Mouse (Mus musculus) forebrain, embryonic 11.5 days (tissue): ENCODE results near the gene Deaf1. TPM values are rescaled to one million over a fixed set of nuclear protein-coding genes. Genes with fewer than 3 reads are reported as not detected.
A peak's percentile ranks its signal among the peaks of the same experiment; 100 is the strongest.

Experiments used
- ATAC-seq: fragments of 200-750 bp; cut with Nextera tagmentation; replicated peaks from 2 replicates; pipeline ENCODE4 v1.8.0; 2017; ENCODE audit warnings: moderate TSS enrichment; ENCODE audit not compliant: low FRiP score
- DNase-seq: peaks from one replicate; pipeline ENCODE4 v3.0.0-alpha.2; 2017; ENCODE audit warnings: low spot score
- H3K27ac ChIP-seq: fragments of 300-500 bp; sonication (generic); 2 replicates; pipeline ENCODE4 v1.5.1; 2014; ENCODE audit warnings: low read depth, low read length
- H3K27me3 ChIP-seq: fragments of 300-500 bp; sonication (generic); 2 replicates; pipeline ENCODE4 v1.6.1; 2014; ENCODE audit warnings: mild to moderate bottlenecking, low read length, mixed read lengths; ENCODE audit not compliant: control insufficient read depth, insufficient read depth
- H3K36me3 ChIP-seq: fragments of 300-500 bp; sonication (generic); 2 replicates; pipeline ENCODE4 v1.6.1; 2014; ENCODE audit warnings: mild to moderate bottlenecking, low read length, moderate library complexity, mixed read lengths; ENCODE audit not compliant: control insufficient read depth, insufficient read depth
- H3K4me1 ChIP-seq: fragments of 300-500 bp; sonication (generic); replicated peaks from 2 replicates; pipeline ENCODE4 v1.6.1; 2014; ENCODE audit warnings: low read length, mixed read lengths; ENCODE audit not compliant: control insufficient read depth, insufficient read depth
- H3K4me2 ChIP-seq: fragments of 300-500 bp; sonication (generic); 2 replicates; pipeline ENCODE4 v1.6.1; 2014; ENCODE audit warnings: low read depth, mild to moderate bottlenecking, low read length, moderate library complexity, mixed read lengths; ENCODE audit not compliant: severe bottlenecking
- H3K4me3 ChIP-seq: fragments of 300-500 bp; sonication (generic); 2 replicates; pipeline ENCODE4 v1.5.1; 2014; ENCODE audit warnings: low read depth, low read length
- H3K9ac ChIP-seq: fragments of 300-500 bp; sonication (generic); 2 replicates; pipeline ENCODE4 v1.6.1; 2014; ENCODE audit warnings: low read length
- H3K9me3 ChIP-seq: fragments of 300-500 bp; sonication (generic); 2 replicates; pipeline ENCODE4 v1.6.1; 2016; ENCODE audit warnings: low read length, mixed read lengths; ENCODE audit not compliant: control insufficient read depth
- WGBS: fragments of 180-500 bp; shearing (Covaris S2); extraction: QIAGEN DNeasy Blood & Tissue Kit; methylation state at CpG from one replicate; pipeline ENCODE4 v1.1.7; 2014; 5-methylcytosine and 5-hydroxymethylcytosine counted together
- polyA plus RNA-seq: library from polyadenylated mRNA; unstranded; fragments of >200 nt; fragmentation: Nextera tagmentation; extraction: Ambion mirVana; gene quantifications from 2 replicates; pipeline ENCODE4 v1.2.1, GENCODE M21; 2014

Gene Deaf1
- polyA plus RNA-seq, 1 experiment from 2014 or later = 74.2 TPM

- ATAC-seq (no peak), DNase-seq (no peak)
- Histone ChIP-seq H3K4me2 (no peak overlapping the region), H3K4me3 (no peak overlapping the region), H3K9ac (no peak overlapping the region), H3K9me3 (no peaks in the 10 kb centered on the region), H3K36me3 (no peaks in the 10 kb centered on the region), H3K4me1 (no peaks in the 10 kb centered on the region), H3K27ac (no peak overlapping the region), H3K27me3 (peaks cover 7% of the 10 kb centered on the region)
- WGBS = 63% methylated on average over 2 of the region's 2 CpGs
These were observed 36.2 kb upstream of the Deaf1 start for GRCm38 (mm10) chr7:141363752-141364125.

- ATAC-seq (0 out of 2 replicates have a peak, but pooled peaks have one; percentile 56), DNase-seq (peak; percentile 75)
- Histone ChIP-seq H3K9me3 (no peaks in the 10 kb centered on the region), H3K9ac (no peak overlapping the region), H3K4me3 (no peak overlapping the region), H3K27ac (no peak overlapping the region), H3K4me1 (no peaks in the 10 kb centered on the region), H3K4me2 (no peak overlapping the region), H3K27me3 (peaks cover 7% of the 10 kb centered on the region), H3K36me3 (no peaks in the 10 kb centered on the region)
- WGBS = 65% methylated on average over 4 of the region's 4 CpGs
These were observed 35.7 kb upstream of the Deaf1 start for GRCm38 (mm10) chr7:141363106-141363751.

- Histone ChIP-seq H3K9me3 (no peaks in the 10 kb centered on the region), H3K4me2 (0 out of 2 replicates have a peak overlapping the region, but pooled peaks have one; percentile 13), H3K27me3 (peaks cover 7% of the 10 kb centered on the region), H3K4me3 (no peak overlapping the region), H3K36me3 (no peaks in the 10 kb centered on the region), H3K4me1 (no peaks in the 10 kb centered on the region), H3K9ac (no peak overlapping the region), H3K27ac (no peak overlapping the region)
- no peak for DNase-seq
- ATAC-seq = no peak
- 12% methylated on average over 24 of the region's 24 CpGs for WGBS
These were observed 34.0 kb upstream of the Deaf1 start for GRCm38 (mm10) chr7:141361510-141361909.

GRCm38 (mm10) chr7:141356971-141357370 is 29.5 kb upstream of the Deaf1 start:
- H3K4me2 ChIP-seq = no peak overlapping the region
- DNase-seq = no peak
- H3K27me3 ChIP-seq = peaks cover 7% of the 10 kb centered on the region
- H3K4me1 ChIP-seq = 0 out of 2 replicates have a peak, but pooled peaks cover 1% of the 10 kb centered on the region
- H3K27ac ChIP-seq = no peak overlapping the region
- no peaks in the 10 kb centered on the region for H3K36me3 ChIP-seq
- no peak overlapping the region for H3K9ac ChIP-seq
- H3K4me3 ChIP-seq = no peak overlapping the region
- 79% methylated on average over 14 of the region's 14 CpGs for WGBS
- no peaks in the 10 kb centered on the region for H3K9me3 ChIP-seq
- no peak for ATAC-seq

- no peak overlapping the region for H3K27ac ChIP-seq
- DNase-seq (no peak), ATAC-seq (no peak)
- H3K4me1 ChIP-seq = 0 out of 2 replicates have a peak, but pooled peaks cover 1% of the 10 kb centered on the region
- no peak overlapping the region; the same call in 1 of the 2 replicates for H3K4me2 ChIP-seq
- H3K9me3 ChIP-seq = no peaks in the 10 kb centered on the region
- WGBS = 60% methylated on average over 12 of the region's 12 CpGs
- H3K27me3 ChIP-seq = no peaks in the 10 kb centered on the region
- H3K9ac ChIP-seq = no peak overlapping the region; the same call in 1 of the 2 replicates
- no peaks in the 10 kb centered on the region for H3K36me3 ChIP-seq
- no peak overlapping the region for H3K4me3 ChIP-seq
These were observed 28.3 kb upstream of the Deaf1 start for GRCm38 (mm10) chr7:141355626-141356326.

GRCm38 (mm10) chr7:141355051-141355450 is 27.6 kb upstream of the Deaf1 start:
- Histone ChIP-seq H3K9ac (no peak overlapping the region), H3K27ac (no peak overlapping the region), H3K4me3 (no peak overlapping the region), H3K36me3 (no peaks in the 10 kb centered on the region), H3K4me1 (0 out of 2 replicates have a peak, but pooled peaks cover 1% of the 10 kb centered on the region), H3K27me3 (no peaks in the 10 kb centered on the region), H3K9me3 (no peaks in the 10 kb centered on the region), H3K4me2 (no peak overlapping the region)
- no peak for ATAC-seq
- 74% methylated on average over 8 of the region's 8 CpGs for WGBS
- no peak for DNase-seq

GRCm38 (mm10) chr7:141351061-141351460 is 23.6 kb upstream of the Deaf1 start:
- H3K27me3 ChIP-seq = no peaks in the 10 kb centered on the region
- ATAC-seq = no peak
- H3K9me3 ChIP-seq = no peaks in the 10 kb centered on the region
- H3K4me3 ChIP-seq = no peak overlapping the region
- H3K27ac ChIP-seq = no peak overlapping the region
- H3K4me1 ChIP-seq = 0 out of 2 replicates have a peak, but pooled peaks cover 1% of the 10 kb centered on the region
- H3K36me3 ChIP-seq = no peaks in the 10 kb centered on the region
- H3K9ac ChIP-seq = no peak overlapping the region
- 83% methylated on average over 6 of the region's 6 CpGs for WGBS
- no peak overlapping the region for H3K4me2 ChIP-seq
- no peak for DNase-seq

- H3K4me2 ChIP-seq = no peak overlapping the region
- H3K36me3 ChIP-seq = no peaks in the 10 kb centered on the region
- no peak overlapping the region for H3K9ac ChIP-seq
- H3K27ac ChIP-seq = no peak overlapping the region
- peaks cover under 1% of the 10 kb centered on the region for H3K27me3 ChIP-seq
- ATAC-seq (no peak), DNase-seq (no peak)
- H3K4me1 ChIP-seq = no peaks in the 10 kb centered on the region
- H3K4me3 ChIP-seq = no peak overlapping the region
- H3K9me3 ChIP-seq = no peaks in the 10 kb centered on the region
- 91% methylated on average over 5 of the region's 5 CpGs for WGBS
These were observed 17.3 kb upstream of the Deaf1 start for GRCm38 (mm10) chr7:141344787-141345186.
